Mouse (Mus musculus) heart, postnatal 0 days (tissue): ENCODE measurements at regions not wholly inside any gene's neighbourhood (a gene's known extent, or its start where the extent isn't known, plus 50 kb on each side); places are given as distances from the start of the nearest gene placed in this dataset.

ENCODE experiments used
- ATAC-seq: fragments of 200-750 bp; cut with Nextera tagmentation; 2 replicates; pipeline ENCODE4 v1.8.0; 2017; ENCODE audit warnings: low read depth, moderate number of reproducible peaks, moderate library complexity; ENCODE audit not compliant: insufficient read depth
- DNase-seq: peaks from one replicate; pipeline ENCODE4 v3.0.0-alpha.2; 2016; ENCODE audit warnings: low spot score
- H3K27ac ChIP-seq: fragments of 300-500 bp; sonication (generic); 2 replicates; pipeline ENCODE4 v1.5.1; 2014; ENCODE audit warnings: low read depth, mild to moderate bottlenecking
- H3K27me3 ChIP-seq: fragments of 300-500 bp; sonication (generic); 2 replicates; pipeline ENCODE4 v1.6.1; 2014; ENCODE audit warnings: low read length, mixed read lengths; ENCODE audit not compliant: control insufficient read depth, insufficient read depth
- H3K36me3 ChIP-seq: fragments of 300-500 bp; sonication (generic); replicated peaks from 2 replicates; pipeline ENCODE4 v1.6.1; 2014; ENCODE audit warnings: low read length, mixed read lengths; ENCODE audit not compliant: control insufficient read depth, insufficient read depth
- H3K4me1 ChIP-seq: fragments of 300-500 bp; sonication (generic); 2 replicates; pipeline ENCODE4 v1.6.1; 2014; ENCODE audit warnings: antibody characterized with exemption; ENCODE audit not compliant: control insufficient read depth, insufficient read depth
- H3K4me2 ChIP-seq: fragments of 300-500 bp; sonication (generic); 2 replicates; pipeline ENCODE4 v1.6.1; 2014; ENCODE audit warnings: low read depth, mild to moderate bottlenecking, low read length, moderate library complexity
- H3K4me3 ChIP-seq: fragments of 300-500 bp; sonication (generic); 2 replicates; pipeline ENCODE4 v1.5.1; 2014; ENCODE audit warnings: low read depth, low read length
- H3K9ac ChIP-seq: fragments of 300-500 bp; sonication (generic); replicated peaks from 2 replicates; pipeline ENCODE4 v1.6.1; 2014; ENCODE audit warnings: low read depth, low read length, mixed read lengths
- H3K9me3 ChIP-seq: fragments of 300-500 bp; sonication (generic); replicated peaks from 2 replicates; pipeline ENCODE4 v1.6.1; 2016; ENCODE audit warnings: low read length; ENCODE audit not compliant: control insufficient read depth
- CTCF ChIP-seq: IDR thresholded peaks from 2 replicates; pipeline ENCODE4 v1.5.1; 2016; ENCODE audit warnings: antibody characterized with exemption, control low read depth, low read depth
- EP300 ChIP-seq: IDR thresholded peaks from 2 replicates; pipeline ENCODE4 v1.6.1; 2016; ENCODE audit warnings: antibody characterized with exemption, low read depth
- WGBS: fragments of 180-500 bp; shearing (Covaris S2); extraction: QIAGEN DNeasy Blood & Tissue Kit; methylation state at CpG from one replicate; pipeline ENCODE4 v1.1.7; 2014; 5-methylcytosine and 5-hydroxymethylcytosine counted together

DNA sequence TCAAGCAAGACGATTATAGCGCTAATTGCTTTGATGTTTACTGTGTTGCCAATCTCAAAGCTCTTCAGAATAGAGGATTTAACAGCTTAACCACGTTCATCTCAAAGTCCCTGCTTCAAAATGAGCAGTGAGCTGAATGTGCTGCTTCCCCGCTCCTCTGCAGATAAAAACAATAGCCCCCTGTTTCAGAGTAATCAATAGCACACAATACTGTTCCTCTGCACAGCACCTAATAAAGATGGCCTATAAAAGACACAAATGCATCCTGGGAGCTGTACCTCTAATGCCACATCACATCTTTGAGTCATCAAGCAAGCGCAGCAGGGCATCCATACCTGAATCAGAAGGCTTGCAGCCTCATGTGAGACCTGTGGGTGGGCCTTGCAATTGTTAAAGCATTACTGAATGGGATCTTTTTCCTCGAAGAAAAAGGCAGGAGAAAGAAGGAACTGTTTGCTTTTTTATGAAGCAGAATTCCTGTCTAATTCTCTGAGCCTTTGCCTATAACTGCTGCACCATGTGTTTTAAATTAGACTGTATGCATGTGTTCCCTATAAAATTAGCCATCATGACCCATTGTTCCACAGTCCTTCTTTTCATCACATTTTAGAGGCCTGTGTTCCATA is 648.5 kb upstream of the Cited2 start:
- WGBS, result 69% methylated on average over 6 of the region's 6 CpGs
- no peak for ATAC-seq
- Histone ChIP-seq H3K36me3 (no peaks in the 10 kb centered on the region), H3K4me1 (peaks cover 6% of the 10 kb centered on the region; the same call in 1 of the 2 replicates), H3K9ac (no peak overlapping the region), H3K4me2 (no peak overlapping the region), H3K9me3 (no peaks in the 10 kb centered on the region), H3K4me3 (no peak overlapping the region), H3K27me3 (no peaks in the 10 kb centered on the region), H3K27ac (no peak overlapping the region)
- DNase-seq, result no peak
- TF ChIP-seq EP300 (no peak), CTCF (no peak)

DNA sequence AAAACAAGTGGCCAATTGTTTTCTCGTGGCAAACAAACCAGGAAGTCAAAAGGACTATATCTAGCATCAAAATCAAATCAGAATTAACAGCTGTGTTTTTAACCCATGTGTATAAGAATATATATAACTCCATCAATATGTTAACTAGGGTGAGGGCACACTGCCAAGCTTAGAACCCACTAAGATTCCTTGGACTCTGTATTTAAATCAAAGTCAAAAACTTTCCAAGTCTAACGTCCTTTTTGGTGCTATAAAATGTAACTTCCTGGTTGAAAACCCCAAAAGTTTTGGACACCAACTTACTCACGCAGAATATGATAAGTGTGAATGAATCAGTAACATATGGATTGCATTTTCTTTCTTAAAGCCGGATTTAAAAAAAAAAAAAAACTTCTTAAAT is 647.9 kb upstream of the Cited2 start:
- TF ChIP-seq EP300 (no peak), CTCF (no peak)
- DNase-seq (no peak), ATAC-seq (no peak)
- H3K27ac ChIP-seq, result no peak overlapping the region
- H3K27me3 ChIP-seq, result no peaks in the 10 kb centered on the region
- no peak overlapping the region for H3K4me2 ChIP-seq
- H3K4me1 ChIP-seq, result peaks cover 6% of the 10 kb centered on the region; the same call in 1 of the 2 replicates
- no peaks in the 10 kb centered on the region for H3K36me3 ChIP-seq
- no peaks in the 10 kb centered on the region for H3K9me3 ChIP-seq
- WGBS, result 63% methylated on average over 4 of the region's 4 CpGs
- no peak overlapping the region for H3K9ac ChIP-seq
- no peak overlapping the region for H3K4me3 ChIP-seq

GRCm38 (mm10) chr10:17075576-17075975 is 647.4 kb upstream of the Cited2 start:
- Histone ChIP-seq H3K27ac (no peak overlapping the region), H3K9me3 (no peaks in the 10 kb centered on the region), H3K4me1 (peaks cover 6% of the 10 kb centered on the region; the same call in 1 of the 2 replicates), H3K4me3 (no peak overlapping the region), H3K27me3 (no peaks in the 10 kb centered on the region), H3K4me2 (no peak overlapping the region), H3K9ac (no peak overlapping the region), H3K36me3 (no peaks in the 10 kb centered on the region)
- no peak for ATAC-seq
- DNase-seq, result no peak
- WGBS, result 49% methylated on average over 2 of the region's 2 CpGs
- TF ChIP-seq CTCF (no peak), EP300 (no peak)

DNA sequence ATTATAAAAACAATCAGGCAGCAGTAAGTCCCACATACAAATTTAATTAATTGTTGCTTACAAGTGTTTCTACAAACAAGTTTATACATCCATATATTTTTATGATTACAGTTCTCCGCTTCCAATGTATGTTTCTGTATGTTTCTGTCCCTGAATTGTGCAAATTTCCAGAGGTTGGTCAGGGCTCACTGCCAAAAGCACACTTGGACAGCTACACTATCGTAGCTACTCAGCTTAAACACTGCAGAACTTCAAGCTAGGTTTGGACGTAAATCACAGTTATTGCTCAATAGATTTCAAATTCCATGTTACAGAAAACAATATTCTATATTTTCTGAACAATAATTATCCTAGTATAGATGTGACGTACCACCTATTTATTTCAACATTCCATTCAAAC is 646.8 kb upstream of the Cited2 start:
- no peaks in the 10 kb centered on the region for H3K27me3 ChIP-seq
- no peak overlapping the region for H3K4me3 ChIP-seq
- no peak overlapping the region for H3K9ac ChIP-seq
- H3K4me2 ChIP-seq, result no peak overlapping the region
- no peak overlapping the region for H3K27ac ChIP-seq
- H3K36me3 ChIP-seq, result no peaks in the 10 kb centered on the region
- ATAC-seq (no peak), DNase-seq (no peak)
- peaks cover 6% of the 10 kb centered on the region; the same call in 1 of the 2 replicates for H3K4me1 ChIP-seq
- TF ChIP-seq CTCF (no peak), EP300 (no peak)
- 67% methylated on average over 4 of the region's 4 CpGs for WGBS
- H3K9me3 ChIP-seq, result no peaks in the 10 kb centered on the region

GRCm38 (mm10) chr10:17077580-17077979 is 645.4 kb upstream of the Cited2 start:
- Histone ChIP-seq H3K9me3 (no peaks in the 10 kb centered on the region), H3K27me3 (no peaks in the 10 kb centered on the region), H3K4me2 (no peak overlapping the region), H3K36me3 (no peaks in the 10 kb centered on the region), H3K9ac (no peak overlapping the region), H3K4me3 (no peak overlapping the region), H3K27ac (no peak overlapping the region), H3K4me1 (peaks cover 6% of the 10 kb centered on the region; the same call in 1 of the 2 replicates)
- 83% methylated on average over 2 of the region's 2 CpGs for WGBS
- TF ChIP-seq CTCF, result no peak
- no peak for TF ChIP-seq EP300
- ATAC-seq, result no peak
- no peak for DNase-seq

GRCm38 (mm10) chr10:17080818-17081217 is 642.2 kb upstream of the Cited2 start:
- 75% methylated on average over 5 of the region's 5 CpGs for WGBS
- Histone ChIP-seq H3K9me3 (no peaks in the 10 kb centered on the region), H3K27ac (no peak overlapping the region), H3K27me3 (no peaks in the 10 kb centered on the region), H3K4me2 (no peak overlapping the region), H3K9ac (no peak overlapping the region), H3K4me3 (no peak overlapping the region), H3K36me3 (no peaks in the 10 kb centered on the region), H3K4me1 (no peaks in the 10 kb centered on the region)
- TF ChIP-seq EP300 (no peak), CTCF (no peak)
- ATAC-seq, result no peak
- DNase-seq, result no peak
